Mouse (Mus musculus): ENCODE measurements around the gene Srpk1. TPM values are rescaled to one million over a fixed set of nuclear protein-coding genes. Genes with fewer than 3 reads are reported as not detected.
A peak's percentile ranks its signal among the peaks of the same experiment; 100 is the strongest.

Gene Srpk1
- polyA plus RNA-seq, 1 experiment from 2014 or later = 84.9 TPM

- no peaks in the 10 kb centered on the region for H3K4me1 ChIP-seq (ENCODE audit: control insufficient read depth, insufficient read depth, low read length)
- 88% methylated on average over 7 of the region's 7 CpGs for WGBS
- H3K27me3 ChIP-seq (ENCODE audit: control insufficient read depth, insufficient read depth, low read depth, low read length) = no peaks in the 10 kb centered on the region
- no peak overlapping the region for H3K4me2 ChIP-seq (ENCODE audit: low read length)
- ATAC-seq = no peak
- H3K27ac ChIP-seq (ENCODE audit: low read length) = no peak overlapping the region
- H3K9me3 ChIP-seq (replicated peaks; ENCODE audit: control insufficient read depth, low read length, poor library complexity, severe bottlenecking) = no peaks in the 10 kb centered on the region
- H3K9ac ChIP-seq (ENCODE audit: low read depth, low read length) = no peak overlapping the region
- H3K4me3 ChIP-seq (ENCODE audit: low read depth, low read length) = no peak overlapping the region
- no peaks in the 10 kb centered on the region for H3K36me3 ChIP-seq (ENCODE audit: control insufficient read depth, insufficient read depth, low read length)
Measured at GRCm38 (mm10) chr17:28637711-28638690, 15.5 kb upstream of the Srpk1 start.

DNA sequence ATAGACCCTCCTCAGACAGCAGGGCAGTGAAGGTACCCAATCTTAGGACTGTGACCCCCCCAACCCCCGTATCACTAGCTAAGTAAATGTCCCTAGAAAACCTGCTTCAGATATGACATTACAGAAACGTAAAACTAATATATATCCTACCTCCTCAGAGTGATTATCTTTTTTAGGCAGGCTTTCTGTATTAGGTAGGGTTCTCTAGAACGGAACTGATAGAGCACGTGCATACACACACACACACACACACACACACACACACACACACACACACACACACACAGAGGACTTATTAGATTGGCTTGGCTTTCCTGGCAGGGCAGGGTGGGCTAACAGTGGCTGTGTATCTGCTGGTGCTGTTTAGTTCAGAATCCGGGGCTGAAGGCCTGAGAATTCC, 13.3 kb upstream of the Srpk1 start:
- H3K4me1 ChIP-seq (ENCODE audit: control insufficient read depth, insufficient read depth, low read length) = no peaks in the 10 kb centered on the region
- H3K27me3 ChIP-seq (ENCODE audit: control insufficient read depth, insufficient read depth, low read depth, low read length) = no peaks in the 10 kb centered on the region
- H3K4me2 ChIP-seq (ENCODE audit: low read length) = no peak overlapping the region
- no peak for ATAC-seq
- H3K9me3 ChIP-seq (replicated peaks; ENCODE audit: control insufficient read depth, low read length, poor library complexity, severe bottlenecking) = no peaks in the 10 kb centered on the region
- no peaks in the 10 kb centered on the region for H3K36me3 ChIP-seq (ENCODE audit: control insufficient read depth, insufficient read depth, low read length)
- H3K9ac ChIP-seq (ENCODE audit: low read depth, low read length) = no peak overlapping the region
- no peak overlapping the region for H3K4me3 ChIP-seq (ENCODE audit: low read depth, low read length)
- 87% methylated on average over 5 of the region's 5 CpGs for WGBS
- no peak overlapping the region for H3K27ac ChIP-seq (ENCODE audit: low read length)

- H3K27me3 ChIP-seq (ENCODE audit: control insufficient read depth, insufficient read depth, low read depth, low read length) = no peaks in the 10 kb centered on the region
- no peaks in the 10 kb centered on the region for H3K36me3 ChIP-seq (ENCODE audit: control insufficient read depth, insufficient read depth, low read length)
- H3K4me3 ChIP-seq (ENCODE audit: low read depth, low read length) = no peak overlapping the region
- no peak overlapping the region for H3K27ac ChIP-seq (ENCODE audit: low read length)
- H3K4me1 ChIP-seq (ENCODE audit: control insufficient read depth, insufficient read depth, low read length) = no peaks in the 10 kb centered on the region
- WGBS = 45% methylated on average over 3 of the region's 3 CpGs
- H3K4me2 ChIP-seq (ENCODE audit: low read length) = no peak overlapping the region
- H3K9me3 ChIP-seq (replicated peaks; ENCODE audit: control insufficient read depth, low read length, poor library complexity, severe bottlenecking) = no peaks in the 10 kb centered on the region
- no peak for ATAC-seq
- H3K9ac ChIP-seq (ENCODE audit: low read depth, low read length) = no peak overlapping the region
Measured at GRCm38 (mm10) chr17:28629125-28629524, 6.6 kb upstream of the Srpk1 start.

- no peak overlapping the region for H3K4me2 ChIP-seq (ENCODE audit: low read length)
- H3K36me3 ChIP-seq (ENCODE audit: control insufficient read depth, insufficient read depth, low read length) = no peaks in the 10 kb centered on the region
- no peak for ATAC-seq
- no peaks in the 10 kb centered on the region for H3K9me3 ChIP-seq (replicated peaks; ENCODE audit: control insufficient read depth, low read length, poor library complexity, severe bottlenecking)
- no peaks in the 10 kb centered on the region for H3K4me1 ChIP-seq (ENCODE audit: control insufficient read depth, insufficient read depth, low read length)
- WGBS = 66% methylated on average over 10 of the region's 10 CpGs
- H3K27ac ChIP-seq (ENCODE audit: low read length) = no peak overlapping the region
- no peak overlapping the region for H3K4me3 ChIP-seq (ENCODE audit: low read depth, low read length)
- H3K9ac ChIP-seq (ENCODE audit: low read depth, low read length) = no peak overlapping the region
- no peaks in the 10 kb centered on the region for H3K27me3 ChIP-seq (ENCODE audit: control insufficient read depth, insufficient read depth, low read depth, low read length)
Measured at GRCm38 (mm10) chr17:28628248-28629124, 6.0 kb upstream of the Srpk1 start.

- H3K27ac ChIP-seq (ENCODE audit: low read length) = no peak overlapping the region
- no peaks in the 10 kb centered on the region for H3K4me1 ChIP-seq (ENCODE audit: control insufficient read depth, insufficient read depth, low read length)
- no peaks in the 10 kb centered on the region for H3K27me3 ChIP-seq (ENCODE audit: control insufficient read depth, insufficient read depth, low read depth, low read length)
- ATAC-seq = no peak
- no peak overlapping the region for H3K4me3 ChIP-seq (ENCODE audit: low read depth, low read length)
- no peaks in the 10 kb centered on the region for H3K36me3 ChIP-seq (ENCODE audit: control insufficient read depth, insufficient read depth, low read length)
- H3K9ac ChIP-seq (ENCODE audit: low read depth, low read length) = no peak overlapping the region
- H3K4me2 ChIP-seq (ENCODE audit: low read length) = no peak overlapping the region
- 81% methylated on average over 2 of the region's 2 CpGs for WGBS
- no peaks in the 10 kb centered on the region for H3K9me3 ChIP-seq (replicated peaks; ENCODE audit: control insufficient read depth, low read length, poor library complexity, severe bottlenecking)
Measured at GRCm38 (mm10) chr17:28626937-28627336, 4.4 kb upstream of the Srpk1 start.

DNA sequence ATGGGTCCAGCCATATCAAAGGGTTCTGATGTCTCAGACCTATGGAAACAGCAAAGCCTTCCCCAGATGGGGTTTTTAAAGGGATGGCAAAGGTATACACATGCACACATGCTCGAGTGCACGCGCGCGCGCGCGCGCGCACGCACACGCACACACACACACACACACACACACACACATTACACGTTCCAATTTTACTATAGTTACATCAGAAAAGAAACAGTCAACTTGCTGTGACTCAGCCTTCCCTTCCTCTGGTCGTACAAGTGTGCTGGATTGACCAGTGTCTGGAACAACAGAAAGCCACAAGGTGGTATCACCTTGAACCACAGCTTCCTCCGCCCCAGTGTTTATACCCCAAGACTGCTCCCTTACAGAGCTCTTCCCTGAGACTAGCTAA, 2.8 kb upstream of the Srpk1 start:
- no peak for ATAC-seq

DNA sequence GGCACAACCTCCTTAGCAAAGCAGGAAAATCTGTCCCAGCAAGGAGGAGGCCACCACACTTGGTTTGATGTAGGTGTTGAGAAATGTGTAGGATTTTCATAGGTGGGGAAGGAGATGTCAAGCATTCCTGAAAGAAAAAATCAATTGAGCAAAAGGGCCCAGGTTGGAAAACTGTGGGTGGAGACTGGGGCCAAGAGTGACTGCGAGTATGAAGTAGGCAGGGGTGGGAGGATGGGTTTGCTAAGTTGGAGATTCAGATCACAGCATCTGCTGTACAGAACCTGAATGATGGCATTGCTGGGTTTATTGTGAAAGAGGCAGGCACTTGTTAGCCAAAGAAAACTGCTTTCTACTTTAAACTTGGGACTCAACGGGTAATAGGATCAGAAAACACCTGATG, 2.3 kb upstream of the Srpk1 start:
- no peak overlapping the region for H3K27ac ChIP-seq (ENCODE audit: low read length)
- H3K4me2 ChIP-seq (ENCODE audit: low read length) = no peak overlapping the region
- no peak overlapping the region for H3K9ac ChIP-seq (ENCODE audit: low read depth, low read length)
- no peaks in the 10 kb centered on the region for H3K9me3 ChIP-seq (replicated peaks; ENCODE audit: control insufficient read depth, low read length, poor library complexity, severe bottlenecking)
- peaks cover 1% of the 10 kb centered on the region; the same call in 1 of the 2 replicates for H3K36me3 ChIP-seq (ENCODE audit: control insufficient read depth, insufficient read depth, low read length)
- peaks cover 13% of the 10 kb centered on the region for H3K4me1 ChIP-seq (ENCODE audit: control insufficient read depth, insufficient read depth, low read length)
- ATAC-seq = no peak
- no peak overlapping the region for H3K4me3 ChIP-seq (ENCODE audit: low read depth, low read length)
- WGBS = 86% methylated on average over 2 of the region's 2 CpGs
- H3K27me3 ChIP-seq (ENCODE audit: control insufficient read depth, insufficient read depth, low read depth, low read length) = no peaks in the 10 kb centered on the region

More for the DNA sequence above, 2.8 kb upstream of the Srpk1 start:
- no peak overlapping the region for H3K27ac ChIP-seq (ENCODE audit: low read length)
- WGBS = 95% methylated on average over 15 of the region's 15 CpGs
- H3K9ac ChIP-seq (ENCODE audit: low read depth, low read length) = no peak overlapping the region
- H3K36me3 ChIP-seq (ENCODE audit: control insufficient read depth, insufficient read depth, low read length) = no peaks in the 10 kb centered on the region
- H3K27me3 ChIP-seq (ENCODE audit: control insufficient read depth, insufficient read depth, low read depth, low read length) = no peaks in the 10 kb centered on the region
- H3K4me3 ChIP-seq (ENCODE audit: low read depth, low read length) = no peak overlapping the region
- H3K4me2 ChIP-seq (ENCODE audit: low read length) = no peak overlapping the region
- peaks cover 9% of the 10 kb centered on the region for H3K4me1 ChIP-seq (ENCODE audit: control insufficient read depth, insufficient read depth, low read length)
- no peaks in the 10 kb centered on the region for H3K9me3 ChIP-seq (replicated peaks; ENCODE audit: control insufficient read depth, low read length, poor library complexity, severe bottlenecking)

DNA sequence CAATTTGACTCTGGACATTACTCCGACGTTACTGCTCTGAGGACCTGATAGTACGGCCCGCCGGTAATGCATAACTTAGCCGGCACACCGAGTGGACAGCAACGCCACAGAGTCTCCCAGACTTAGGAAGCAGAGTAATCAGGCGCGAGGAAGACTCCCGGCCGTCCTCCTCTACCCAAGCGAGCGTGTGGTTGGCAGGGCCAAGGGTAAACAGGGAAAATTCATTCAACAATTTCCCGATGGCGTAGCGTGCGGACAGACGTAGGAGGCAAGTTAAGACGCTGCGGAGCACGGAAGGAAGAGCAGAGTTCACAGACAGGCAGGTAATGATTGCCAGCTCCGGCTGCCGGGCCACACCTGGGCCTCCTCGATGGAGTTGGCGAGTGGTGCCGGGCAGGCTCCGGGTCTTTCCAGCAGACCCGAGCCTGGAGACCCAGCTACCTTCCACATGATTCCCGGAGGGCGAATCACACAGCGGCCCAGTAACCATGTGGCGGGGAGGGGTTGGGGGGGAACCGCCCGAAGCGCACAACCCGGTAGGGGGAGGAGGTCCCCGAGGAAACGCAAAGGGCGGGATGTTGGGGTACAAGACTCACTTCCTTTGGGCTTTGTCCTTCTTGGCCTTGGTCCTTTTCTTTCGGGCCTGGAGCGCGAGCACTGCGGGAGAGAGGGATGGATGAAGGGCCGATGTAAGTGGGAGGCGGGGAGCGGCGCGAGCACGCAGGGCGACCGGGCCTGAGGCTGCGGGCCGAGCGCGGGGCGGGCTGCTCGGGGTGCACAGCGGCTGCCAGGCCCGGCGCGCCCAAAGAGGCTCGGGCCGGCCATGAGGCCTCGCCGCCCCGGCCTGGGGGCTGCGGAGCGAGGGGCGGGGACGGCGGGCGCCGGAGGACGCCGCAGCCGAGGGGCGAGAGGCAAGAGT, 869 bp downstream of the Srpk1 start:
- H3K27ac ChIP-seq (ENCODE audit: low read length) = peak overlapping the region; percentile 92
- peak overlapping the region; percentile 97 for H3K9ac ChIP-seq (ENCODE audit: low read depth, low read length)
- WGBS = under 1% methylated on average over 73 of the region's 78 CpGs
- peaks cover 22% of the 10 kb centered on the region for H3K4me1 ChIP-seq (ENCODE audit: control insufficient read depth, insufficient read depth, low read length)
- H3K4me3 ChIP-seq (ENCODE audit: low read depth, low read length) = peak overlapping the region; percentile 98
- no peaks in the 10 kb centered on the region for H3K27me3 ChIP-seq (ENCODE audit: control insufficient read depth, insufficient read depth, low read depth, low read length)
- peaks cover 3% of the 10 kb centered on the region; the same call in 1 of the 2 replicates for H3K36me3 ChIP-seq (ENCODE audit: control insufficient read depth, insufficient read depth, low read length)
- ATAC-seq = peak; percentile 79
- peak overlapping the region; percentile 89 for H3K4me2 ChIP-seq (ENCODE audit: low read length)
- no peaks in the 10 kb centered on the region for H3K9me3 ChIP-seq (replicated peaks; ENCODE audit: control insufficient read depth, low read length, poor library complexity, severe bottlenecking)

Data from midbrain, embryonic 16.5 days (tissue).